Mouse (Mus musculus) bone marrow, adult 2 months (tissue): ENCODE data around the gene Dlg2. TPM values are rescaled to one million over a fixed set of nuclear protein-coding genes. Genes with fewer than 3 reads are reported as not detected.

ENCODE experiments used
- H3K27ac ChIP-seq: fragments of 200-500 bp; 2 replicates; pipeline ENCODE4 v1.5.1; 2012; ENCODE audit warnings: low read depth, mild to moderate bottlenecking, control low read depth, inconsistent platforms, low read length; ENCODE audit not compliant: control insufficient read depth, poor library complexity, insufficient read depth
- H3K4me1 ChIP-seq: fragments of 200-500 bp; 2 replicates; pipeline ENCODE4 v1.6.1; 2011; ENCODE audit warnings: low read length; ENCODE audit not compliant: control insufficient read depth, insufficient read depth
- H3K4me3 ChIP-seq: fragments of 200-500 bp; replicated peaks from 2 replicates; pipeline ENCODE3; 2011; ENCODE audit warnings: mild to moderate bottlenecking, low read depth, low read length, control low read depth; ENCODE audit not compliant: control insufficient read depth
- CTCF ChIP-seq: fragments of 200-500 bp; IDR thresholded peaks from 2 replicates; pipeline ENCODE4 v1.5.1; 2011; ENCODE audit warnings: low read length, control low read depth; ENCODE audit not compliant: control insufficient read depth, insufficient read depth
- POLR2A ChIP-seq: fragments of 200-500 bp; IDR thresholded peaks from 2 replicates; pipeline ENCODE4 v1.6.1; 2011; ENCODE audit warnings: low read depth, mild to moderate bottlenecking, control low read depth, low read length, borderline replicate concordance; ENCODE audit not compliant: control insufficient read depth
- WGBS: fragments of 180-500 bp; shearing (Covaris S2); methylation state at CpG from one replicate; pipeline ENCODE4 v1.1.7; 2018; 5-methylcytosine and 5-hydroxymethylcytosine counted together
- polyA plus RNA-seq: library from polyadenylated mRNA; stranded (reverse); fragments of >200 nt; gene quantifications from 2 replicates; pipeline ENCODE4 v1.2.4, GENCODE M21; 2011; ENCODE audit warnings: low replicate concordance; ENCODE audit not compliant: missing spikeins, insufficient read depth, insufficient read length

Dlg2 gene
- polyA plus RNA-seq, 1 experiment, result 11.7 TPM

DNA sequence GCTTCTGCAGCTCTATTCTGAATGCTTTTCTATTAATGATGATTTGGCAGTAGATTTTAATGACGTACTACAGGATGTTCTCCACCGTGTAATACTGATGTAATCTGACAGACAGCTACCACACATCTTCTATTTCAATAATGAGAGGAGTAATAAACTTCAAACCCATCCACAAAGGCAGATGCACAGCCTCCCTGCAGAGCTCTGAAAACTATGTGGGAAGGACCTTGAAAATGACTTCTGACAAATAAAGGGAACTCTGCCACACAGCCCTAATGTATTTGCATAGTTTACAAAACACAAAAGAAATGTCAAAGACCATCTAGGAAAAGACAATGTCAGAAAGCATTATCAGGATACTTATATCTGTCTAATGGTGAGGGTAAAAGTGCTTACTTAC is 1334.3 kb downstream of the Dlg2 start:
- no peak overlapping the region for H3K27ac ChIP-seq
- no peaks in the 10 kb centered on the region for H3K4me1 ChIP-seq
- TF ChIP-seq POLR2A (no peak), CTCF (no peak)
- no peak overlapping the region for H3K4me3 ChIP-seq
- WGBS, result 67% methylated on average over 2 of the region's 2 CpGs

DNA sequence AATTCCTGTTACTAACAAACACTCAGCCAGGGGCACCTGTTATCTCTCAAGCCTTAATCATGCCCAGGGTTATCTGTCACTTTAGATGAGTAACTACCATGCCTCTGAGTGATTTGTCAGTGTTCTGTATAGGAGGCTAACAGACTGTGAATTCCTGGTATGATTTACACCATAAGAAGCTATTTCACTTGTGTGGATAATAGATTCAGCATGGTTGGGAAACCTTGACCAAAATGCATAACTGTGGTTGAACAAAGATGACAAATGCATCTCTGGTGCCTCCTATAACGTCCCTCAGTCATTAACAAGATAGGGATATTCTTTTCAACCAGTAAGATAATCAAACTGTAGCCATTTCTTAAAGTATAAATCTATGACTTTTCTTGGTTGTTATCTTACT is 1341.5 kb downstream of the Dlg2 start:
- no peak overlapping the region for H3K4me3 ChIP-seq
- no peaks in the 10 kb centered on the region for H3K4me1 ChIP-seq
- 54% methylated on average over 1 of the region's 1 CpGs for whole genome bisulfite sequencing
- no peak overlapping the region for H3K27ac ChIP-seq
- TF ChIP-seq CTCF (no peak), POLR2A (no peak)

DNA sequence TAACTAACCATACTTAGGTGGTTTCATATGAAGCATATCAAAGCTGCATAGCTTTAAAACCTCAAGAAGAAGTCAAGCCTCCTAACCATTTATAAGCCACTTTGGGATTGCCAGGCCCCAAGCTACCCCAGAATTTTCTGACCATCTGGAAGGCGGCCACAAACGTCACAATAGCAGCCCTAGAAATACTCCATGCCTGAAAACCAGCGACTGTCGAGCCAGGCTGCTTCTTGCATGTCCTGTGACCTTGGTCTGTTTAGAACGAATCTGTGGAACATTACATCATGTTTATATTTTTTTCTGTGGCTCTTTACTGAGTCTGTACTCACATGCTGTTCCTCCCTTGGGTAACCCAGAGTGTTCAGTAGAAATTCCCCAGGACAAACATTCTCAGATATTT is 1355.7 kb downstream of the Dlg2 start:
- H3K4me3 ChIP-seq, result no peak overlapping the region
- 78% methylated on average over 5 of the region's 5 CpGs for WGBS
- no peak overlapping the region for H3K27ac ChIP-seq
- no peaks in the 10 kb centered on the region for H3K4me1 ChIP-seq
- no peak for TF ChIP-seq POLR2A
- TF ChIP-seq CTCF, result no peak

DNA sequence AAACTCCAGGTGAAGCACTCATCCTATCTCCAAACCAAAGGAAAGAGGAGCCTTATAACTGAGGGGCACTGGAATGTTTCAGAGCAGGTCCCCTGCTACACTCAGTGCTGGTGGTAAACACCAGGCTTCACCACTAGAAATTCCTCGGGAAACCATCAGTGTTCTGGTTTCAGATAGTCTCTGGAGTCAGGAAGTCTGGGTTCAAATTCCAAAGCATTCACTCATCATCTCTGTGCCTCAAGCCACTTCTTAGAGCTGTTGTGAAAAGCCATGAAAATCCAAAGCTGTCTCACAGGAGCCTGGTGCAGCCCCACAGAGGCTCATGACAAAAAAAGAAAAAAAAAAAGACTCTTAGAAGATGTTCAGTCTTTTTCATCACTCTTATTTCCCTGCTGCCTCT is 1369.3 kb downstream of the Dlg2 start:
- H3K27ac ChIP-seq, result no peak overlapping the region
- TF ChIP-seq POLR2A (no peak), CTCF (no peak)
- H3K4me1 ChIP-seq, result no peaks in the 10 kb centered on the region
- WGBS, result 19% methylated on average over 1 of the region's 1 CpGs
- no peak overlapping the region for H3K4me3 ChIP-seq

DNA sequence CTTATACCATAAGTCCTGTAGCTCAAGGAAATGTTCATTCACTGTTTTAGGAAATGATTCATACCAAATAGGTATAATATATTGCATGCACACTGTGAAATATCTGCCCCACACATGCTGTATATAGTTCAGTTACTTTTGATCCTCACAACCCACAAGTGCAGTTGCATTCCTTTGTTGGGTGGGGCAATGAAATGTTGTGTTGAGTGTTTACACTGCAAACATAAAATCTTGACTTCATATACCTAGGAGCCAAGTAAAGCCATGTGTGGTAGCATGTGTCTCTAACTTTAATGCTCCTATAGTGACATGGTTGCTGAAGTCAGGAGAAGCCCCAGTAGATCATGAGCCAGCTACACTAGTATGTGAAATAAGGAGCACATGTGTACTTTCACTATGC is 1372.9 kb downstream of the Dlg2 start:
- Histone ChIP-seq H3K4me3 (no peak overlapping the region), H3K27ac (no peak overlapping the region), H3K4me1 (no peaks in the 10 kb centered on the region)
- TF ChIP-seq POLR2A (no peak), CTCF (no peak)

DNA sequence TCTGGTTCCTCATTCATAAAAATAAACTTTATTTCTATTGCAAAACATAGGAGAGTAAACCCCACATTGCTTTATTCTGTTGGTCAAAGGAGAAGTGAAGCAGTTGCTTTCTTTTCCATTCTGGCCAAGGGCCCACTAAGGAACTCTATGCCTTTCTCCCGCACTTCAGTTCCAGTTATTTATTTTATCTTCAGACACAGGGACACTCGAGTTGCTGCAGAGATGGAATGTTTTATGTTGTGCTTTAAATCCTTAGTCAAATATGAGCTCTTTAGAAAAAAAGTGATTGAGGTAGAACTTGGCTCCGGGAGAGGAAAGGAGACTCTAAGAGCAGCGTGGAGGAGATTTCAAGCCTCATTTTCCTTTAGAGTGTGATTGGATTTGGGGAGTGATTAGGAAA is 1377.2 kb downstream of the Dlg2 start:
- H3K4me3 ChIP-seq, result no peak overlapping the region
- WGBS, result 69% methylated on average over 4 of the region's 4 CpGs
- no peak overlapping the region for H3K27ac ChIP-seq
- H3K4me1 ChIP-seq, result no peaks in the 10 kb centered on the region
- no peak for TF ChIP-seq POLR2A
- no peak for TF ChIP-seq CTCF

DNA sequence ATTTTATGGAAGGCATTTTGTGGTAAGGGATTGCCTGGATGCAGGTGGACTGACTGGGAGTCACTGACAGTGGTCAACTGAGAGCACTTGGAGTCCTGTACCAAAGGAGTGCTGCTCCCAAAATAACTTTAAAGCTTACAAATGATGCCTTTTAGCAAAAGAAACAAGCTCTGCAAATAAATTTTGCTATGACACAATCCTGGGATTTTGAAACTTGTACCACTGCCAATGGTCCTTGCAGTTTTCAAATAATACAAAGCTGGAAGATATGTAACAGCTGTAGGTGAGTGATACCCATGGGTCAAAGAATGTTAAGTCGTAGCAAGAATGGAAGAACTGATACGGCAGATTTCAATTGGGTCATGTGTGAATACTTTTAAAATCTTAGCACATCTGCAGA is 1380.5 kb downstream of the Dlg2 start:
- WGBS, result 83% methylated on average over 2 of the region's 2 CpGs
- H3K4me3 ChIP-seq, result no peak overlapping the region
- no peak overlapping the region for H3K27ac ChIP-seq
- no peaks in the 10 kb centered on the region for H3K4me1 ChIP-seq
- TF ChIP-seq POLR2A, result no peak
- TF ChIP-seq CTCF, result no peak

DNA sequence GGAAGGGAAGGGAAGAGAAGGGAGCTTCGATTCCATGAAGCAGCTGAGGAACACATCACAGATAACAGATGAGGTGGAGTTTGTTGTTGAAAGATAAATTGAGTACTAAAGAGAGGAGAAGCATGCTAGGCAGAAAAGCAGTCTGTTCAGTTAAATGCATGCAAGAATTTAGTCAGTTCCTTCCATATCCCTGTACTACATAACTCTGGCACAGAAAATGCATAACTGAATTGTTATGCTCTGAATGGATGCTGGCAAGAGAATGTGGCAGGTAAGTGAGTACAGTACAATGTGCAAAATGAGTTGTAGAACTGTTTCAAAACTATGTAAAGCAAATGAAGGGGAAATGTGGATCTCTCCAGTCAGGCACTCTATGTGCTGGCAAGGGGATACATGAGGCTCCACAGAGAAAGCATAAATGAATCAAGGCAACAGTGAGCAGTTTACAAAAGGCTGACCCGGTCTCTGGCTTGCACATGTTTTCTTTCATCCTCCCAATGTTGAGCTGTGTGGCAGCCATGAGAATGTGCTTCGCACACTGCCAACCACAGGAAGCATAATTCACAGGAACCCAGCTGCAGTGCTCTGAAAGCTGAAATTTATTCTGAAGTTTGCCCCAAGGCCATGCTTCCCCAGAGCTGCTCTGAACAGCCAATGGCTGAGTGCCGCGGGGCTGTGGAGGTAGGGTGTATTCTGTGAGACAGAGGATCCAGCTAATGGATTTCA is 1386.5 kb downstream of the Dlg2 start:
- 30% methylated on average over 5 of the region's 5 CpGs for WGBS

DNA sequence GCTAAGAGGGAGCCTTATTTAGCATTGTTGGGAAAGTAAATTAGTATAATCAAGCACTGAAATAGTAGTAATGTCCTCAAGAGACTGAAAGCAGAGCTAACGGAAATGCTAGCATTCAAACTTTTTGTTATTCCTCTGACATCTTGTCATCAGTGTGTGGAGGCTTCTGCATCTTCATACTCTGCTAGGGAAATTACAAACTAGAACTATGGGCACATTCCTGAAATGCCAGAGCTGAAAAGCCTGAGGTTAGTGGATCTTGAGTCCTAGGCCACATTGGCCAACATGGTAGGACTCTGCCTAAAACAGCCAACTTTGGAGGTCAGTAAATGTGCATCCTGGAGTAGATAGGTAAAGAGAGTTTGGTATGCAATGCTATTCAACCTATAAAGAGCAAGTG is 1392.4 kb downstream of the Dlg2 start:
- 88% methylated on average over 1 of the region's 1 CpGs for WGBS
- Histone ChIP-seq H3K4me1 (no peaks in the 10 kb centered on the region), H3K4me3 (no peak overlapping the region), H3K27ac (no peak overlapping the region)
- TF ChIP-seq POLR2A (no peak), CTCF (no peak)

More for the DNA sequence above, 1386.5 kb downstream of the Dlg2 start:
- Histone ChIP-seq H3K27ac (no peak overlapping the region), H3K4me1 (no peaks in the 10 kb centered on the region), H3K4me3 (no peak overlapping the region)
- TF ChIP-seq POLR2A (no peak), CTCF (no peak)
